Mouse (Mus musculus) neural tube, embryonic 11.5 days (tissue): ENCODE data around the gene Fnbp1. TPM values are rescaled to one million over a fixed set of nuclear protein-coding genes. Genes with fewer than 3 reads are reported as not detected.

ENCODE experiments used
- ATAC-seq: fragments of 200-750 bp; cut with Nextera tagmentation; 2 replicates; pipeline ENCODE4 v1.8.0; 2017; ENCODE audit warnings: moderate number of reproducible peaks, mild to moderate bottlenecking, moderate TSS enrichment, moderate library complexity; ENCODE audit not compliant: insufficient read depth, low FRiP score, low TSS enrichment
- DNase-seq: peaks from one replicate; pipeline ENCODE4 v3.0.0-alpha.2; 2015; ENCODE audit warnings: low spot score
- H3K27ac ChIP-seq: fragments of 300-500 bp; sonication (generic); 2 replicates; pipeline ENCODE4 v1.5.1; 2014; ENCODE audit warnings: low read depth, mild to moderate bottlenecking, low read length
- H3K27me3 ChIP-seq: fragments of 300-500 bp; sonication (generic); 2 replicates; pipeline ENCODE4 v1.6.1; 2014; ENCODE audit warnings: mild to moderate bottlenecking, low read length, mixed read lengths; ENCODE audit not compliant: control insufficient read depth, insufficient read depth
- H3K36me3 ChIP-seq: fragments of 300-500 bp; sonication (generic); 2 replicates; pipeline ENCODE4 v1.6.1; 2014; ENCODE audit warnings: mild to moderate bottlenecking, low read length, moderate library complexity, mixed read lengths; ENCODE audit not compliant: control insufficient read depth, insufficient read depth
- H3K4me1 ChIP-seq: fragments of 300-500 bp; sonication (generic); 2 replicates; pipeline ENCODE4 v1.6.1; 2014; ENCODE audit warnings: low read length, mixed read lengths; ENCODE audit not compliant: control insufficient read depth, insufficient read depth
- H3K4me2 ChIP-seq: fragments of 300-500 bp; sonication (generic); 2 replicates; pipeline ENCODE4 v1.6.1; 2014; ENCODE audit warnings: low read depth, mild to moderate bottlenecking, moderate library complexity
- H3K4me3 ChIP-seq: fragments of 300-500 bp; sonication (generic); 2 replicates; pipeline ENCODE4 v1.5.1; 2014; ENCODE audit warnings: low read depth, low read length
- H3K9ac ChIP-seq: fragments of 300-500 bp; sonication (generic); 2 replicates; pipeline ENCODE4 v1.6.1; 2014; ENCODE audit warnings: mild to moderate bottlenecking, low read length
- H3K9me3 ChIP-seq: fragments of 300-500 bp; sonication (generic); 2 replicates; pipeline ENCODE4 v1.6.1; 2016; ENCODE audit warnings: low read length; ENCODE audit not compliant: control insufficient read depth
- WGBS: fragments of 180-500 bp; shearing (Covaris S2); extraction: QIAGEN DNeasy Blood & Tissue Kit; methylation state at CpG from one replicate; pipeline ENCODE4 v1.1.7; 2014; 5-methylcytosine and 5-hydroxymethylcytosine counted together
- polyA plus RNA-seq: library from polyadenylated mRNA; unstranded; fragments of >200 nt; fragmentation: Nextera tagmentation; extraction: Ambion mirVana; gene quantifications from 2 replicates; pipeline ENCODE4 v1.2.1, GENCODE M21; 2014

Gene Fnbp1
- polyA plus RNA-seq, 1 experiment from 2014 or later: 17.6 TPM

GRCm38 (mm10) chr2:31087663-31088661 lies 53.8 kb downstream of the Fnbp1 start:
- DNase-seq (peak; percentile 53), ATAC-seq (no peak)
- WGBS: 20% methylated on average over 11 of the region's 11 CpGs
- Histone ChIP-seq H3K36me3 (no peaks in the 10 kb centered on the region), H3K4me3 (no peak overlapping the region), H3K27ac (peak overlapping the region; percentile 54), H3K4me1 (peaks cover 20% of the 10 kb centered on the region), H3K9me3 (no peaks in the 10 kb centered on the region), H3K4me2 (no peak overlapping the region), H3K27me3 (no peaks in the 10 kb centered on the region), H3K9ac (no peak overlapping the region; the same call in 1 of the 2 replicates)

GRCm38 (mm10) chr2:31087085-31087484 lies 54.7 kb downstream of the Fnbp1 start:
- Histone ChIP-seq H3K4me3 (no peak overlapping the region), H3K9ac (no peak overlapping the region), H3K27ac (no peak overlapping the region; the same call in 1 of the 2 replicates), H3K27me3 (no peaks in the 10 kb centered on the region), H3K9me3 (no peaks in the 10 kb centered on the region), H3K4me1 (peaks cover 20% of the 10 kb centered on the region), H3K36me3 (no peaks in the 10 kb centered on the region), H3K4me2 (no peak overlapping the region)
- ATAC-seq (no peak), DNase-seq (no peak)
- 40% methylated on average over 5 of the region's 5 CpGs for WGBS

GRCm38 (mm10) chr2:31086543-31086942 lies 55.3 kb downstream of the Fnbp1 start:
- DNase-seq (no peak), ATAC-seq (no peak)
- Histone ChIP-seq H3K9me3 (no peaks in the 10 kb centered on the region), H3K4me1 (peaks cover 20% of the 10 kb centered on the region), H3K27me3 (no peaks in the 10 kb centered on the region), H3K4me3 (no peak overlapping the region), H3K27ac (no peak overlapping the region), H3K9ac (no peak overlapping the region), H3K4me2 (no peak overlapping the region), H3K36me3 (no peaks in the 10 kb centered on the region)

- Histone ChIP-seq H3K4me2 (no peak overlapping the region), H3K9me3 (no peaks in the 10 kb centered on the region), H3K27ac (no peak overlapping the region), H3K27me3 (no peaks in the 10 kb centered on the region), H3K9ac (no peak overlapping the region), H3K4me1 (peaks cover 20% of the 10 kb centered on the region), H3K36me3 (no peaks in the 10 kb centered on the region), H3K4me3 (no peak overlapping the region)
- ATAC-seq (no peak), DNase-seq (no peak)
- WGBS: 95% methylated on average over 9 of the region's 9 CpGs
These were observed 57.5 kb downstream of the Fnbp1 start for GRCm38 (mm10) chr2:31084169-31084850.

- H3K27me3 ChIP-seq: no peaks in the 10 kb centered on the region
- no peak overlapping the region for H3K9ac ChIP-seq
- DNase-seq (no peak), ATAC-seq (no peak)
- no peak overlapping the region for H3K4me3 ChIP-seq
- H3K36me3 ChIP-seq: no peaks in the 10 kb centered on the region
- no peaks in the 10 kb centered on the region for H3K9me3 ChIP-seq
- H3K4me1 ChIP-seq: peaks cover 15% of the 10 kb centered on the region
- 97% methylated on average over 8 of the region's 8 CpGs for WGBS
- no peak overlapping the region for H3K4me2 ChIP-seq
- H3K27ac ChIP-seq: no peak overlapping the region
These were observed 58.4 kb downstream of the Fnbp1 start for GRCm38 (mm10) chr2:31083372-31083771.

GRCm38 (mm10) chr2:31082639-31083038 lies 59.2 kb downstream of the Fnbp1 start:
- no peaks in the 10 kb centered on the region for H3K36me3 ChIP-seq
- no peaks in the 10 kb centered on the region for H3K27me3 ChIP-seq
- H3K4me2 ChIP-seq: no peak overlapping the region
- DNase-seq (no peak), ATAC-seq (no peak)
- H3K4me1 ChIP-seq: peaks cover 8% of the 10 kb centered on the region
- H3K9me3 ChIP-seq: no peaks in the 10 kb centered on the region
- WGBS: 89% methylated on average over 17 of the region's 17 CpGs
- no peak overlapping the region for H3K9ac ChIP-seq
- H3K4me3 ChIP-seq: no peak overlapping the region
- no peak overlapping the region for H3K27ac ChIP-seq

GRCm38 (mm10) chr2:31081349-31081748 lies 60.5 kb downstream of the Fnbp1 start:
- ATAC-seq (no peak), DNase-seq (no peak)
- 72% methylated on average over 4 of the region's 4 CpGs for WGBS
- no peak overlapping the region for H3K9ac ChIP-seq
- no peak overlapping the region for H3K27ac ChIP-seq
- no peak overlapping the region for H3K4me3 ChIP-seq
- H3K36me3 ChIP-seq: no peaks in the 10 kb centered on the region
- no peaks in the 10 kb centered on the region for H3K27me3 ChIP-seq
- H3K9me3 ChIP-seq: no peaks in the 10 kb centered on the region
- H3K4me2 ChIP-seq: no peak overlapping the region
- no peaks in the 10 kb centered on the region for H3K4me1 ChIP-seq

- Histone ChIP-seq H3K36me3 (no peaks in the 10 kb centered on the region), H3K27ac (no peak overlapping the region), H3K4me1 (no peaks in the 10 kb centered on the region), H3K27me3 (no peaks in the 10 kb centered on the region), H3K9ac (no peak overlapping the region), H3K4me3 (no peak overlapping the region), H3K4me2 (no peak overlapping the region), H3K9me3 (no peaks in the 10 kb centered on the region)
- 86% methylated on average over 6 of the region's 6 CpGs for WGBS
- DNase-seq (no peak), ATAC-seq (no peak)
These were observed 62.7 kb downstream of the Fnbp1 start for GRCm38 (mm10) chr2:31079117-31079516.
